Mouse (Mus musculus): Measurements from ENCODE around the gene Mybl2. TPM values are rescaled to one million over a fixed set of nuclear protein-coding genes. Genes with fewer than 3 reads are reported as not detected.

Gene Mybl2
- total and polyA plus RNA-seq, 2 experiments from 2014 or later: 3.0 to 3.1 TPM

GRCm38 (mm10) chr2:163095784-163096183 lies 41.3 kb downstream of the Mybl2 start:
- DNase-seq (no peak), ATAC-seq (no peak)
- no peak overlapping the region for H3K27ac ChIP-seq (ENCODE audit: low read depth, low read length)
- no peaks in the 10 kb centered on the region for H3K4me1 ChIP-seq (ENCODE audit: insufficient read depth)
- no peak for TF ChIP-seq CTCF (IDR thresholded peaks at IDR 0.05; ENCODE audit: low read depth)
- H3K4me3 ChIP-seq (ENCODE audit: low read depth, low read length): no peak overlapping the region
- H3K4me2 ChIP-seq (ENCODE audit: low read depth): no peak overlapping the region
- 70% methylated on average over 3 of the region's 3 CpGs for WGBS
- no peaks in the 10 kb centered on the region for H3K9me3 ChIP-seq (ENCODE audit: low read length)
- no peak overlapping the region for H3K9ac ChIP-seq
- no peaks in the 10 kb centered on the region for H3K36me3 ChIP-seq (ENCODE audit: insufficient read depth)
- H3K27me3 ChIP-seq (ENCODE audit: insufficient read depth, low read length): no peaks in the 10 kb centered on the region

DNA sequence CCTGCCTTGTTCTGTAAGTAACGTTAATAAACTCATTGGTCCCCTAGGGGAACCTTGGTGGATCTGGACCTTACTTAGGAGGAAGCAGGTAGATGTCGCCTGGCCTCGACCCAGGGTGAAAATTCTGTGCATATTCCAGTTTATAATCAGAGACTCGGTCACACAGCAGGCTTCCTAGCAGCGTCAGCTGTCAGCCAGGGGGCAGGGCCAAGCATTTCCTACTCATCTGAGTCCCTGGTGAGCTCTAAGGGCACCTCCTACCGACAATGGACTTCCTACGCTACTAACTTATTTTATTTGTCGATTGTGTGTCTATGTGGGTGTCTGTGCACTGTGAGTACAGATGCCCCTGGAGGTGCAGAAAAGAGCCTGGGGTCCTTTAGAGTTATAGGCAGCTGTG lies 45.4 kb downstream of the Mybl2 start:
- no peaks in the 10 kb centered on the region for H3K4me1 ChIP-seq (ENCODE audit: insufficient read depth)
- TF ChIP-seq CTCF (IDR thresholded peaks at IDR 0.05; ENCODE audit: low read depth): no peak
- no peak for DNase-seq
- peaks cover 12% of the 10 kb centered on the region; the same call in 1 of the 2 replicates for H3K27me3 ChIP-seq (ENCODE audit: insufficient read depth, low read length)
- no peak overlapping the region for H3K4me2 ChIP-seq (ENCODE audit: low read depth)
- H3K36me3 ChIP-seq (ENCODE audit: insufficient read depth): no peaks in the 10 kb centered on the region
- no peaks in the 10 kb centered on the region for H3K9me3 ChIP-seq (ENCODE audit: low read length)
- no peak overlapping the region for H3K9ac ChIP-seq
- H3K4me3 ChIP-seq (ENCODE audit: low read depth, low read length): no peak overlapping the region
- WGBS: 58% methylated on average over 8 of the region's 8 CpGs
- ATAC-seq: no peak
- no peak overlapping the region for H3K27ac ChIP-seq (ENCODE audit: low read depth, low read length)

GRCm38 (mm10) chr2:163100551-163100950 lies 46.1 kb downstream of the Mybl2 start:
- no peak overlapping the region for H3K27ac ChIP-seq (ENCODE audit: low read depth, low read length)
- H3K4me1 ChIP-seq (ENCODE audit: insufficient read depth): no peaks in the 10 kb centered on the region
- ATAC-seq: no peak
- no peak for DNase-seq
- H3K36me3 ChIP-seq (ENCODE audit: insufficient read depth): no peaks in the 10 kb centered on the region
- no peaks in the 10 kb centered on the region for H3K9me3 ChIP-seq (ENCODE audit: low read length)
- H3K4me2 ChIP-seq (ENCODE audit: low read depth): no peak overlapping the region
- H3K9ac ChIP-seq: no peak overlapping the region
- no peak for TF ChIP-seq CTCF (IDR thresholded peaks at IDR 0.05; ENCODE audit: low read depth)
- WGBS: 50% methylated on average over 5 of the region's 5 CpGs
- H3K4me3 ChIP-seq (ENCODE audit: low read depth, low read length): no peak overlapping the region
- peaks cover 12% of the 10 kb centered on the region; the same call in 1 of the 2 replicates for H3K27me3 ChIP-seq (ENCODE audit: insufficient read depth, low read length)

DNA sequence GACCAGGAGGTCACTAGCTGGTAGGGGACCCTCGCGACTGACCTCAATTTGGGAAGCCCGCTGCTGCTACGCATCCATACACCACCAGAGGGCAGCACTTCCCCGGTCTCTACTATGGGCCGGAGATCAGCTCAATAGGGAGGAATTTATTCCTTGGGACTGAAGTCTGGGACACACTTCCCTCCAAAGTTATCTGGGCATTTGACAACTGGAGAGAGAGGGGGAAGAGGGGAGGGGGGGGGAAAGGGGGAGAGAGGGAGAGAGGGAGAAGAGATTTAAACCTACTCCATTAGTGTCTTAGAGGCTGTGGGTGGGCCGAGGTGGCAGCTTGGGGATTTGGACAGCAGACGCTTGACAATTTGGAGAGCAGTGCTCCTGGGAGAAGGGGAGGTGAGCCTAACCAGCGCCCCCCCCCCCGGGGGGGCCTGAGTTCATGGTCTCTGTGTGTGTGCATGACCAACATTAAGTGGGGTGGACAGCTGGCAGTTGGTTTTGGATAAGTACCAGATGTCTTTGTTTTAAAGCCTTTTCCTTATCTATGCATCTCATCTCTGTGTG lies 47.2 kb downstream of the Mybl2 start:
- H3K27ac ChIP-seq (ENCODE audit: low read depth, low read length): no peak overlapping the region
- ATAC-seq (no peak), DNase-seq (peak; percentile 78)
- no peaks in the 10 kb centered on the region for H3K9me3 ChIP-seq (ENCODE audit: low read length)
- no peak overlapping the region for H3K4me3 ChIP-seq (ENCODE audit: low read depth, low read length)
- 8% methylated on average over 10 of the region's 10 CpGs for WGBS
- no peaks in the 10 kb centered on the region for H3K4me1 ChIP-seq (ENCODE audit: insufficient read depth)
- no peak overlapping the region for H3K9ac ChIP-seq
- H3K36me3 ChIP-seq (ENCODE audit: insufficient read depth): no peaks in the 10 kb centered on the region
- peaks cover 12% of the 10 kb centered on the region; the same call in 1 of the 2 replicates for H3K27me3 ChIP-seq (ENCODE audit: insufficient read depth, low read length)
- peak; percentile 92 for TF ChIP-seq CTCF (IDR thresholded peaks at IDR 0.05; ENCODE audit: low read depth)
- no peak overlapping the region for H3K4me2 ChIP-seq (ENCODE audit: low read depth)

- Histone ChIP-seq H3K4me1 (ENCODE audit: insufficient read depth) (no peaks in the 10 kb centered on the region), H3K9ac (no peak overlapping the region), H3K36me3 (ENCODE audit: insufficient read depth) (no peaks in the 10 kb centered on the region), H3K4me2 (ENCODE audit: low read depth) (no peak overlapping the region), H3K4me3 (ENCODE audit: low read depth, low read length) (no peak overlapping the region), H3K27ac (ENCODE audit: low read depth, low read length) (no peak overlapping the region), H3K27me3 (ENCODE audit: insufficient read depth, low read length) (peaks cover 12% of the 10 kb centered on the region; the same call in 1 of the 2 replicates), H3K9me3 (ENCODE audit: low read length) (no peaks in the 10 kb centered on the region)
- DNase-seq: no peak
- ATAC-seq: no peak
- no peak for TF ChIP-seq CTCF (IDR thresholded peaks at IDR 0.05; ENCODE audit: low read depth)
- WGBS: 46% methylated on average over 7 of the region's 7 CpGs
Measured at GRCm38 (mm10) chr2:163102216-163102615, 47.7 kb downstream of the Mybl2 start.

DNA sequence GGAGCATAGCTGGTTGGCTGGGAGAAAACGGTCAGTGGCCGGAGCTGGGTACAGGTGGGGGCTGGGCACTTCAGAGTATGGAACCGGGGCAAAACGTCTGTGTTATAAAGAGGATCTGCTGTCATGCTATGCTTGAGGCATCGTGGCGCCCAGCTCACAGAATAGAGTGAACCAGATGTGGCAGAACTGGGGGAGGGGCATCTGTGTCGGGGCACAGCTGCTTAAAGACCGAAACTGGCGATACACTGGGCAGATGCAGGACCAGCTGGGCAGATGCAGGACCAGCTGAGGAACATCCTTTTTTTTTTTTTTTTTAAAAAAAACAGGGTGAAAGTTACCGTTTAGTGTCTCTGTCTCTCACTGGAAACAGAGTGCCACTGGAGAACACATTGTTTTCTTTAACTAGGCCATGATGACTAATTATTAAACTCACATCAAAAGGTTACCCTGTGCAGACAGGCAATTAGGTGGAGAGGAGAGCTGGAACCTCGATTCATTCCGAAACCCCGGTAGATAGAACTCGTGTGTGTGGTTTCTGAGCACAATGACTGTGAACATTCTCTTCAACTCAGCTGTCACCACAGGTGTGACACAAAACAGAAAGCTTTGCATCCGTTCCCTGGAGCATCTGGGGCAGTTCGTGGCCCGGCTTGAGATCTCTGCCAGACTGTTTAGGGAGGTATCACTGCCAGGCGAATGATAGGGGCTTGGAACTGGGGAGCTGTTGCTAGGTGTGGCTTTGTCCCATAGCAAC lies 48.6 kb downstream of the Mybl2 start:
- no peaks in the 10 kb centered on the region for H3K9me3 ChIP-seq (ENCODE audit: low read length)
- ATAC-seq: no peak
- no peaks in the 10 kb centered on the region for H3K36me3 ChIP-seq (ENCODE audit: insufficient read depth)
- no peak for TF ChIP-seq CTCF (IDR thresholded peaks at IDR 0.05; ENCODE audit: low read depth)
- DNase-seq: no peak
- H3K9ac ChIP-seq: no peak overlapping the region
- H3K4me2 ChIP-seq (ENCODE audit: low read depth): no peak overlapping the region
- no peak overlapping the region for H3K4me3 ChIP-seq (ENCODE audit: low read depth, low read length)
- H3K4me1 ChIP-seq (ENCODE audit: insufficient read depth): no peaks in the 10 kb centered on the region
- no peak overlapping the region for H3K27ac ChIP-seq (ENCODE audit: low read depth, low read length)
- WGBS: 51% methylated on average over 18 of the region's 18 CpGs
- H3K27me3 ChIP-seq (ENCODE audit: insufficient read depth, low read length): peaks cover 12% of the 10 kb centered on the region; the same call in 1 of the 2 replicates

DNA sequence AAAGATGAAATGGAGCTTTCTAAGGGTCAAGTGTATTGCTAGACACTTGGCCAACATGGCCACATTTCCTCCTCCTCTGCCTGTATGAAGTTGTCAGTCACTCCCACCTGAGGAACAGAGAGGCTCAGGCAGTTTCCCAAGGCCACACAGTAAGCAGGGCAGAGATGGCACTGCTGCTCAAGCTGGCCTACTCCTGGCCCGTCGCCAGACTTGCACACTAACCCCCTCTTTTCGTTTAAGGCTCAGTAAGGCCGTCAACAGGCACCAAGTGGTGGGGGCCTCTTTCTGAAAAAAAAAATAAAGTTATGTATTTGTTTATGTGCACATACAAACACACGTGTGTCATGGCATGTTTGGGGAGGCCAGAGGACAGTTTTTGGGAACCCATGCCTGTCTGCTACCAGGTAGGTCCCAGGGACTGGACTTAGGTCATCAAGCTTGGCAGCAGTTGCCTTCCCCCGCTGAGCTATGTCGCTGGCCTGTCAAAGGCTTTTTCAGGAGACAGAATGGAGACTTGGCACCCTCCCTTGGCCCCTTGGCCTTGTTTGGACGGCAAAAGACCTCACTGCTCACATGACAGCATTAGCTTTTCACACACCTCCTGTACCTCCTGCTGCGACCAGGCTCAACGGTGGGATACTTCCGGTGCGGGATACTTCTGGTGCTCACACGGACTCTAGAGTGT lies 49.7 kb downstream of the Mybl2 start:
- peaks cover 12% of the 10 kb centered on the region for H3K27me3 ChIP-seq (ENCODE audit: insufficient read depth, low read length)
- no peaks in the 10 kb centered on the region for H3K9me3 ChIP-seq (ENCODE audit: low read length)
- ATAC-seq (no peak), DNase-seq (no peak)
- no peaks in the 10 kb centered on the region for H3K36me3 ChIP-seq (ENCODE audit: insufficient read depth)
- H3K4me1 ChIP-seq (ENCODE audit: insufficient read depth): no peaks in the 10 kb centered on the region
- no peak for TF ChIP-seq CTCF (IDR thresholded peaks at IDR 0.05; ENCODE audit: low read depth)
- WGBS: 60% methylated on average over 13 of the region's 13 CpGs
- no peak overlapping the region for H3K4me2 ChIP-seq (ENCODE audit: low read depth)
- no peak overlapping the region for H3K9ac ChIP-seq
- H3K4me3 ChIP-seq (ENCODE audit: low read depth, low read length): no peak overlapping the region
- H3K27ac ChIP-seq (ENCODE audit: low read depth, low read length): no peak overlapping the region

All from forebrain, postnatal 0 days (tissue).